Mouse (Mus musculus) NIH3T3 (cell line): ENCODE results near the gene Icam1.
"Not testable (repeated sequence)": the region's sequence is repeated elsewhere in the genome, so short reads cannot be mapped to it uniquely, and the experiment has no call there.

Experiments used
- DNase-seq: peaks from one replicate; pipeline ENCODE4 v3.0.0-alpha.2; 2012; ENCODE audit warnings: low read depth

Icam1 gene

DNA sequence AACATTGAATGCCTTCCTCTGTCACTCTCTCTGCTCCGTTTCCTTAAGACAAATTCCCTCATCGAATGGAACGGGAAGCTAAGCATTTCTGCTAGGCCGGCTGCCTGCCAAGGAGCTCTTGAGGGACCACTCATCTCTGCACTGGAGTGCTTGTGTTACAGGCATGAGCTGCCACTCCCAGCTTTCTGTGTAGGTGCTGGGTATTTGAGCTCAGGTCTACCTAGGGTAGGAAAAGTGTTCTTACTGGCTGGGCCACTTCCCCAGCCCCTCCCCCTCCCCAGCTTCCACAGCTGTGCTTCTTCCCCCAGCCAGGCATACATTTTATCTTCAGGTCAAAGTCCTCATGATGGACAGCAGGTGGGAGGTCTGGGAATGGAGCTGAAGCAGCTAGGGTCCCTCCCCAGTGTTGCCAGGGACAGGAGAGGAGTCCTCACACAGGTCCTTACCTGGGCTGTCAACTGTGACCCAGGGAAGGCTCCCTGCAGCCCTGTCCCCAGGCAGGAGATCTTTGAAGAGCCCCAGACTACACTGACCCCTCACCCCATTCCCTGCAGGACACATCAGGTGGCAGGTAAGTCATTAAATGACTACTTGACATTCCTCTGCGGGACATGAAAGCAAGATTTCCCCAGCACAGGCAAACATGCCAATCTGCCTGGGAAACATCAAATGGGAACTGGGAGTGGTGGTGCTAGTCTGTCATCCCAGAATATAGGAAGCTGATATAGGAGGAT is 22.5 kb upstream of the Icam1 start:
- no peak for DNase-seq

GRCm38 (mm10) chr9:20995069-20995468 is 20.7 kb upstream of the Icam1 start:
- no peak for DNase-seq

DNA sequence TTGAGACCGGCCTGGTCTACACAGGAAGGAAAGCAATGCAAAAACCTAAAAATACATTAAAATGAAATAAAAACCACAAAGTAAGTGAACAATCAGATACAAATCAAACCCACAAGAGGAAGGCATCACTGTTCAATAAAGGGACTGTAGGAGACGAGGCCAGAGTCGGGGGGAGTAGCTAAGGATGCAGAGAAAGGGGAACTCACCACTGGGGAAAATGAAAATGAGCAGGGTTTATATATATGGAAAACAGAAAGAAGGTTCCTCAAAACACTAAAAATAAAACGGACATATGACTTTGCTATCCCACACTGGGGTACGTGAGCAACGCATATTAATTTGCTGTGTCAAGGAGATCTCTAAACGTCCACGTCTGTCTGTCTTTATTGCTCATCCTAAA is 18.7 kb upstream of the Icam1 start:
- DNase-seq = no peak

- DNase-seq = peak; percentile 67
Observed at GRCm38 (mm10) chr9:20998337-20998736, 17.4 kb upstream of the Icam1 start.

GRCm38 (mm10) chr9:21000811-21001210 is 15.0 kb upstream of the Icam1 start:
- peak; percentile 65 for DNase-seq

DNA sequence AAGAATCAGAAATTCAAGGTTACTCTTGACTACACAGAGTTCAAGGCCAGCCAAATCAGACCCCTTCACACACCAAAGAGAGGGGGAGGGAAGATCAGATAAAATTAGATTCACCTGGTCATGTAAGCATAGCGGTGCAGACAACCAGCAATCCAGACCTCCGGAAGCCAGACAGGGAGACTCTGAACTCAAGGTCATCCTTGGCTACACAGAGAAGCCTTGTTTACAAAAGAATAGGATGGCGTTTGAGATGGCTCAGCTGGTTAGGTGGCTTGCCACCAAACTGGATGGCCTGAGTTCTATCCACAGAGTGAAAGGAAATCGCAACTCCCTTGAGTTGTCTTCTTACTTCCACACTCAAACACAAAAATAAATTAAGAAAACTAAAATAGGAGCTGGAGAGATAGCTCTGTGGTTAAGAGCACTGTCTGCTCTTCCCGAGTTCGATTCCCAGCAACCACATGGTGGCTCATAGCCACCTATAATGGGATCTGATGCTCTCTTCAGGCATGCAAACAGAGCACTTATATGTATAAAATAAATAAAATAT is 14.1 kb upstream of the Icam1 start:
- DNase-seq = no peak

DNA sequence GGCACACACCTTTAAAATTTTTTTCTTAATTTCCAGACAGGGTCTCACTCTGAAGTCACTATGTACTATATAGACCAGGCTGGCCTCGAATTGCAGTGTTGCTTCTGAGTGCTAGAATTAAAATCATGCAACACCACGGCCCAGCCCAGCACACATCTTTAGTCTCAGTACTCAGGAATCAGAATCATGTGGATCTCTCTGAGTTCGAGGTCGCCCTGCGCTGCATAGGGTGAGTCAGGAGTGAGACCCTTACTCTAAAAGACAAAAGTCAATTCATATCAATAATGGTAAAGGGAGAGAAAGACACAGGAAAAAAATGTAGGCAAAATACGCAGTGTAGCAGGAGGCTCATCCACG is 13.5 kb upstream of the Icam1 start:
- DNase-seq = no peak

GRCm38 (mm10) chr9:21002627-21003551 is 12.9 kb upstream of the Icam1 start, which contains the start of gene Mrpl4:
Mrpl4 (plus strand) TSS chr9:21002738.
- DNase-seq = peak; percentile 91

DNA sequence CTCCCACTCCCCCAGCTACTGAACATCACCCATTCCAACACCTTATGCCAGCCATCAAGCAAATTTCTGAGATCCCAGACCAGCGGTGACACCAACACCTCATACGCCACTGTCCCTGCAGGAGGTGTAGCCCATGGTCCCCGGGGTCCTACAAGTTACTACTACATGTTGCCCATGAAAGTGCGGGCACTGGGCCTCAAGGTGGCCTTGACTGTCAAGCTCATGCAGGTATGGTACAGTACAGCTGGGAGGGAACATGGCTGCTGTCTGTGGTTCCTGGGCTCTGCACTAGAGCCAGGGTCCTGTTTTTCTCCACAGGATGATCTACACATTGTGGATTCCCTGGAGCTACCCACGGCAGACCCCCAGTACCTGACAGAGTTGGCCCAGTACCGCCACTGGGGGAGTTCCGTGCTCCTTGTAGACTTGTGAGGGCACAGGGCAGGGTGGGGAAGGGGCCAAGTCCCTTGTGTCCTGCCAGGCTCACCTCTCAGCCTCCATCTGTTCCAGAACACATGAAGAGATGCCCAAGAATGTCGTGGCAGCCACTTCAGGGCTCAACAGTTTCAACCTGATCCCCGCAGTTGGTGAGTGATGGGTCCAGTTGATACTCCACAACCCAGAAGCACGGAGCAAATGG is 8.4 kb upstream of the Icam1 start:
- no peak for DNase-seq

- DNase-seq = no peak
Observed at GRCm38 (mm10) chr9:21008007-21008406, 7.8 kb upstream of the Icam1 start.

DNA sequence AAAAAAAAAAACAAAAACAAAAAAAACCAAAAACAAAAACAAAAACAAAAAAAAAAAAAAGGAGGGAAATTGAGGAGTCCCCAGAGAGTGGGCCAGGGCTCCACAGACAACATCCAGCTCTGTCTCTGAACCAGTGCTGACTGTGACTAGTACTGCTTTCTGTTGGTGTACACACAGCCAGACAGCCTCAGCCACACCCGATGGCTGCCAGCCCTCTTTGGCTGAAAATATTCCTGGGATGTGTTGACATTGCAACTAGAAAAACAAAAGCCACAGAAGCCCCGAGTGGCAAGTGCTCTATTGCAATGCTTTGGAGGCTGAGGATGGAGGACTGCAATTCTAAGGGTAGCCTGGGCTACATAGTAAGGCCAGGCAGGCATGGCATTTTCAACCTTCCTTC is 5.4 kb upstream of the Icam1 start:
- DNase-seq = no peak

DNA sequence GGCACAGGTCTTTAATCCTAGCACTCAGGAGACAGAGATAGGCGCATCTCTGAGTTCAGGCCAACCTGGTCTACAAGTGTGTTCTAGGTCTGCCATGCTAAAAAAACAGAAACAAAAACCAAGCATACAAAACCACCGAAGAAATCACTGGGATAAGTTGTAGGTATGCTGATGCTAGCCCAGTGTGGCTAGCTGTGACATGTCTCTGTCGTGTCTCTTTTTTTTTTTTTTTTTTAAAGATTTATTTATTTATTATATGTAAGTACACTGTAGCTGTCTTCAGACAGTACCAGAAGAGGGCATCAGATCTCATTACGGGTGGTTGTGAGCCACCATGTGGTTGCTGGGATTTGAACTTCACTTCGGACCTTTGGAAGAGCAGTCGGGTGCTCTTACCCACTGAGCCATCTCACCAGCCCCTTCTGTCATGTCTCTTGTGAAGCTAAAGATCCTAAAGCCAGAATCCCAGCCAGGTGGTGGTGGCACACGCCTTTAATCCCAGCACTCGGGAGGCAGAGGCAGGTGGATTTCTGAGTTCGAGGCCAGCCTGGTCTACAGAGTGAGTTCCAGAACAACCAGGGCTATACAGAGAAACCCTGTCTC is 4.7 kb upstream of the Icam1 start:
- not testable (repeated sequence) for DNase-seq

GRCm38 (mm10) chr9:21011846-21012312 is 3.9 kb upstream of the Icam1 start:
- DNase-seq = peak; percentile 54

GRCm38 (mm10) chr9:21012368-21012767 is 3.4 kb upstream of the Icam1 start:
- no peak for DNase-seq

DNA sequence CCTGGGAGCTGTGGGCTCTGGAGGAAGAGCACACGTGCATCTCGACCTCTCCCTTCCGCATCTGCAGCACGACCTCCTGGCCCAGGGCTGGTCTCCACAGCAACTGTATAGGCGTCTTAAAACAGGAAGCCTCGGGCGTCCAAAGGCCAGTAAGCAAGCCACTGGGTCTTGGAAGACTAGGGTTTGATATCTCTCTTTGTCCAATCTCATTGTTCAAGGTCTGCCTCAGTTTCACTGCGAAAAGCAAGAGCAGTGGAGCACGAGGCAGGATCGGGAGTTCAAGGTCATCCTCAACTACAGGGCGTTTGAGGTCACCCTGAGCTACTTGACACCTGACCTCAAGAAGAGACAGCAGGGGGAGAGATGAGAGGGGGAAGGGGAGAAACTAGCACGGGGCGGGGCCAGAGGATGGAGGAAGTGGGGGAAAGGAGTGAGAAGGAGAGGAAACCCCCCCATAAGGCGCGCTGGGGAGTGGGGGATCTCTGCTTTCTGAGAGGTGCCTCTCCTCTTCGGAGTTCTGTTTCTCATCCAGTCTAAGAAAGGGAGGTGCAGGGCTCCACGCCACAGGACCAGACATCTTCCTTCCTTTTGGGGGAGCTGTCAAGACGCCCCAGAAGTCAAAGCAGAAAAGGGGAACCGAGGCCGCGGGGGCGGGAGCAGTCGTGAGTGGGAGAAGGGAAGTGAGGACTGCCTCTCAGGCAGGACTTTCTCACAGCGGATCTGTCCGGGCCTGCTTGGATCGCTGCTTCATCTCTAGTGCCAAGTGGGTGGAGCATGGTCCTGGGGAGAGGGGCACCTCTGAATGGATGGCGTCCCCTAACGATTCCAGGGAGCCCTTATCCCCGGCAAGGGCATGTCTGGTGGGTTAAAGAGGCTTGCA is 854 bp upstream of the Icam1 start:
- DNase-seq = no peak

DNA sequence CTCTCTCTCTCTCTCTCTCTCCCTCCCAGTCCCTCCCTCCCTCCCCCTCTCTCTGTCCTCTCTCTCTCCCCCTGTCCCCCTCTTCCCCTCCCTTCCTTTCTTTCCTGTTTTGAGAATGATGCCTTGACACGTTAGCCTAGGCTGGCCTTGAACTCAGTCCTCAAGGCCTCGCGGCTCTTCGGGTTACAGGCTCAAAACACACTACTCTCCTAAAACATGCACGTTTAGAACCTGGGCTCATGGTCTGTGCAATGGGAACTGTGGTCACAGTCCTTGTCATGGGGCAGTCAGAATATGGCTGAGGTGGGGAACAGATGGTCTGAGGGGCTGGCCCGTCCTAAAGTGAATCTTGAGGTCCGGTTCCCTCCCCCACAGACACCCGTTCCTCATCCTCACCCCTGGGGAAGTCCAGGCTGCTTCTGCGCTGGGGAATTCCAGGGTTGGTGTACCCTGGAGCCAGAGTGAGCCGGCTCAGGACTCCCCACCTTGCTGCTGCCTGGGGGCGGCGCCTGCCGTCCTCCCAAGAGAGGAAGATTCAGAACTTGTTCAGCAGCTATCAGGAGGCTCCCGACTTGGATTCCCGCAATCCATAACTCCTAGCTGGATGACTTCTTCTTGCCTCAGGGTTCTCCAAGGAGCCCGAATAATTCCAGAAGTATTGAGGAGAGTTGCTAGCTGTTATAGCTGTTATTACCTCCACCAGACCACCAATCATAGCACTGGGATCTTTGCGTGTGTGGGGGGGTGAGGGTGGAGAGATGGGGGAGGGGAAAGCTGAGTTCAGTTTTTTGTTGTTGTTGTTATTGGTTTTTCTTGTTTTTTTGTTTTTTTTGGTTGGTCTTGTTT is 769 bp downstream of the Icam1 start:
- DNase-seq = no peak

DNA sequence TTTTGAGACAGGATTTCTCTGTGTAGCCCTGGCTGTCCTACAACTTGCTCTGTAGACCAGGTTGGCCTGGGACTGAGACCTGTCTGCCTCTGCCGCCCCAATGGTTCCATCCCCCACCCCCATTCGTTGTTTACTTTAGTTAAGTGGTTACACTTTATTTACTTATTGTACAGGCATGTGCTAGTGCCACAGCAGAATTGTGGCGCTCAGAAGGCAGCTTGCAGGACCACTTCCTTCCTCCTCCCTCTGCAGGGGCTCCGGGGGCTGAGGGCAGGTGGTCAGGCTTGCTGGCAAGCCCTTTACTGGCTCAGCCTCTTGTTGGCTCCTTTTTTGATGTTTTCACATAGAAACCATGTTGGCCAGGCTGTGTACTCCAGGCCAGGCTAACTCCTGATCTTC is 1.4 kb downstream of the Icam1 start:
- DNase-seq = no peak

- DNase-seq = no peak
Observed at GRCm38 (mm10) chr9:21018600-21018999, 2.8 kb downstream of the Icam1 start.

GRCm38 (mm10) chr9:21021363-21021762 is 5.6 kb downstream of the Icam1 start:
- no peak for DNase-seq

DNA sequence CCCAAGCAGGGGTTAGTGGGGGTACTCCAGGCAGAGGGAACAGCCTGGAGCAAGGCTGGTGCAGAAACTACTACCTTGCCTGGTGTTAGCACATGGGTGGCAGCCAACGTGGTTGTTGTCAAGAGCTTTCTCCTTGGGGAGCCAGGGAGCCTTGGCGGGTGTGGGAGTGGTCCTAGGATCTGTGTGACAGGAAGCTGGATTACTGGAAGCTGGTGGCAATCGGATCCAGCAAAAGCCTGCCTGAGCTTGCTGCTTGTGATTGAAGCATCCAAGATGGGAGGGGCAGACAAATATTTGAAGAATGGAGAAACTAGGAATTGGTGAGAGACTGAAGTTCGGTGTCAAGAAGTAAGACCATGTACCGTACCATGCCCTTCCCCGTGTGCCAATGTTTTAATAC is 6.5 kb downstream of the Icam1 start:
- DNase-seq = no peak
